ENCODE assay signal across 26 mouse cellular contexts in the genomic region with DNA sequence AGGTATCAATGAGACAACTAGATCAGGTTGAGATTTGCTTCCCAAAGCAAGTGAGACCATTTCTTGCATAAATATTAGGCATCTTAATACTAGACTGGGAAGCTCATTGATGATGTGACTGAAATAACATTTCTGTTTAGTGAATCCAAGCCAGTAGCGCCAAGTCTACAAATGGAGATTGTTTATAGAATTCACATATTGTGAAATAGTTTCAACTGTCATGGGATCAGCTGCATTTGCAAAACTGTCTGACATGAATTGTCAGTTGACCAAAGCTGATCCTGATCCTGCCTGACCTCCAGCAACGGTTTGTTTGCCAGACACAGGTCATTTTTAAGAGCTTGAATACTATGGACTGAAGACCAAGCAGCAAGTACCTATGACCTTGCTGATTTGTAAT. TPM values are rescaled to one million over a fixed set of nuclear protein-coding genes. Genes with fewer than 3 reads are reported as not detected.
A peak's percentile ranks its signal among the peaks of the same experiment; 100 is the strongest.
DNase-seq lines count a peak whose midpoint lies in the region; ATAC-seq and TF ChIP-seq lines count a peak whose summit lies in the region.
"Had no signal": no experiment of that assay in that cellular context is flagged by ENCODE, and none has a peak within 500 bp of the region (broad histone marks: within the 10 kb centered on the region; RNA-seq: fewer than 3 reads in every experiment).

No protein-coding gene starts in this region.

- H3K27ac ChIP-seq in lung, embryonic 14.5 days (ENCODE audit: low read depth): no peak overlapping the region
- H3K27ac ChIP-seq in lung, postnatal 0 days (ENCODE audit: low read length): no peak overlapping the region
- no peak overlapping the region for H3K27ac ChIP-seq in kidney, embryonic 15.5 days
- H3K27ac ChIP-seq: embryonic facial prominence, embryonic 10.5 days; embryonic facial prominence, embryonic 12.5 days; forebrain, embryonic 13.5 days; forebrain, embryonic 15.5 days had no signal

- H3K4me1 ChIP-seq in lung, embryonic 14.5 days (ENCODE audit: insufficient read depth): no peaks in the 10 kb centered on the region
- H3K4me1 ChIP-seq in lung, adult 2 months (ENCODE audit: control insufficient read depth, insufficient read depth, low read length): no peaks in the 10 kb centered on the region
- H3K4me1 ChIP-seq in lung, postnatal 0 days (ENCODE audit: insufficient read depth, low read depth, low read length): no peaks in the 10 kb centered on the region
- no peaks in the 10 kb centered on the region for H3K4me1 ChIP-seq in kidney, embryonic 15.5 days
- H3K4me1 ChIP-seq: embryonic facial prominence, embryonic 10.5 days; embryonic facial prominence, embryonic 12.5 days; forebrain, embryonic 13.5 days; forebrain, embryonic 15.5 days had no signal

- no peaks in the 10 kb centered on the region for H3K36me3 ChIP-seq in lung, embryonic 14.5 days (ENCODE audit: insufficient read depth)
- H3K36me3 ChIP-seq in lung, postnatal 0 days (ENCODE audit: insufficient read depth, low read length): no peaks in the 10 kb centered on the region
- H3K36me3 ChIP-seq in kidney, embryonic 15.5 days: no peaks in the 10 kb centered on the region
- H3K36me3 ChIP-seq: embryonic facial prominence, embryonic 10.5 days; embryonic facial prominence, embryonic 12.5 days; forebrain, embryonic 15.5 days; G1E had no signal

- H3K9me3 ChIP-seq in lung, embryonic 14.5 days (ENCODE audit: low read depth, low read length): no peaks in the 10 kb centered on the region
- H3K9me3 ChIP-seq in lung, postnatal 0 days (ENCODE audit: low read length): no peaks in the 10 kb centered on the region
- no peaks in the 10 kb centered on the region for H3K9me3 ChIP-seq in kidney, embryonic 15.5 days (replicated peaks)
- H3K9me3 ChIP-seq: embryonic facial prominence, embryonic 10.5 days; embryonic facial prominence, embryonic 12.5 days; forebrain, embryonic 13.5 days; forebrain, embryonic 15.5 days; G1E had no signal

- 37% methylated on average over 2 of the region's 2 CpGs for WGBS in lung, embryonic 14.5 days
- WGBS in lung, adult 2 months: 61% methylated on average over 2 of the region's 2 CpGs
- WGBS in lung, postnatal 0 days: 54% methylated on average over 2 of the region's 2 CpGs
- WGBS in kidney, embryonic 15.5 days: 75% methylated on average over 2 of the region's 2 CpGs

- TF ChIP-seq CTCF in lung, embryonic 14.5 days (IDR thresholded peaks at IDR 0.05; ENCODE audit: low read depth): no peak
- no peak for TF ChIP-seq CTCF in lung, adult 2 months (IDR thresholded peaks at IDR 0.05; ENCODE audit: insufficient read depth, low read length)
- no peak for TF ChIP-seq CTCF in lung, postnatal 0 days (IDR thresholded peaks at IDR 0.05)

- no peak overlapping the region for H3K9ac ChIP-seq in lung, embryonic 14.5 days
- H3K9ac ChIP-seq in lung, postnatal 0 days (replicated peaks; ENCODE audit: low read depth): no peak overlapping the region
- no peak overlapping the region for H3K9ac ChIP-seq in kidney, embryonic 15.5 days
- H3K9ac ChIP-seq: embryonic facial prominence, embryonic 12.5 days; forebrain, embryonic 13.5 days; forebrain, embryonic 15.5 days had no signal

- ATAC-seq in lung, embryonic 14.5 days (ENCODE audit: insufficient read depth): peak; percentile 60; the same call in 1 of the 2 replicates
- peak; percentile 62 for ATAC-seq in lung, postnatal 0 days
- no peak for ATAC-seq in kidney, embryonic 15.5 days (replicated peaks; ENCODE audit: low FRiP score)
- ATAC-seq: activated CD4-positive, CD25-positive, alpha-beta regulatory T cell, adult 4 months; CD4-positive, CD25-positive, alpha-beta regulatory T cell, adult 4 months; forebrain, embryonic 13.5 days; forebrain, embryonic 15.5 days; Patski had no signal

- H3K4me2 ChIP-seq in lung, embryonic 14.5 days: no peak overlapping the region
- no peak overlapping the region for H3K4me2 ChIP-seq in lung, postnatal 0 days (replicated peaks; ENCODE audit: low read depth, low read length)
- no peak overlapping the region for H3K4me2 ChIP-seq in kidney, embryonic 15.5 days
- H3K4me2 ChIP-seq: embryonic facial prominence, embryonic 12.5 days; forebrain, embryonic 13.5 days; forebrain, embryonic 15.5 days had no signal

- no peak for TF ChIP-seq POLR2A in lung, adult 2 months (IDR thresholded peaks at IDR 0.05; ENCODE audit: borderline replicate concordance, extremely low read depth, low read depth, low read length)

- no peak overlapping the region for H3K4me3 ChIP-seq in lung, embryonic 14.5 days (ENCODE audit: low read depth, low read length)
- H3K4me3 ChIP-seq in lung, adult 2 months (replicated peaks; ENCODE audit: extremely low read depth, low read depth, low read length): no peak overlapping the region
- H3K4me3 ChIP-seq in lung, postnatal 0 days (ENCODE audit: low read depth, low read length): no peak overlapping the region
- no peak overlapping the region for H3K4me3 ChIP-seq in kidney, embryonic 15.5 days (replicated peaks)
- H3K4me3 ChIP-seq: embryonic facial prominence, embryonic 10.5 days; embryonic facial prominence, embryonic 12.5 days; forebrain, embryonic 13.5 days; forebrain, embryonic 15.5 days had no signal

- DNase-seq in lung, embryonic 14.5 days: peak; percentile 73
- DNase-seq in lung, adult 2 months: no peak
- DNase-seq in adipocyte (ENCODE audit: low spot score): peak; percentile 27
- peak; percentile 78 for DNase-seq in lung, postnatal 0 days (ENCODE audit: low spot score)
- peak; percentile 11 for DNase-seq in lung, postnatal 25 days (ENCODE audit: low spot score)
- no peak for DNase-seq in heart, adult 8-10 months (ENCODE audit: low spot score)
- DNase-seq in thymus, postnatal 10 days (ENCODE audit: low spot score in 2 of 2): no peak
- DNase-seq: adrenal gland, adult 2 months; adrenal gland, postnatal 10 days; adrenal gland, postnatal 36 days; B cell, adult 2 months; cerebellum, adult 11-12 months; cerebellum, adult 2 months; cerebellum, adult 9-10 months; cerebellum, postnatal 10 days; cerebellum, postnatal 25 days had no signal

- peak; percentile 42; the same call in 1 of the 2 replicates for TF ChIP-seq EP300 in lung, postnatal 0 days (IDR thresholded peaks at IDR 0.05)

- H3K27me3 ChIP-seq in lung, embryonic 14.5 days (ENCODE audit: insufficient read depth, low read length): no peaks in the 10 kb centered on the region
- H3K27me3 ChIP-seq in lung, postnatal 0 days (replicated peaks; ENCODE audit: insufficient read depth, low read length): no peaks in the 10 kb centered on the region
- H3K27me3 ChIP-seq in kidney, embryonic 15.5 days: no peaks in the 10 kb centered on the region
- H3K27me3 ChIP-seq: CH12.LX; embryonic facial prominence, embryonic 12.5 days; forebrain, embryonic 13.5 days; forebrain, embryonic 15.5 days; Patski had no signal

RNA-seq across cellular contexts. Expression of gene Cacnb2, which starts 52.1 kb away (rescaled TPM):
- polyA plus RNA-seq in lung, embryonic 14.5 days (2014; fragmentation: Nextera tagmentation; extraction: Ambion mirVana): 8.8 and 9.8 TPM in 2 replicates
- polyA plus RNA-seq in lung, adult 2 months (2012; rRNA removed): 3.5 and 6.3 TPM in 2 replicates
- polyA plus RNA-seq in lung, postnatal 0 days (2015; fragmentation: Nextera tagmentation; extraction: Ambion mirVana): 5.1 and 5.2 TPM in 2 replicates
- 100 to 1,000 TPM in 1 of 4 experiments, 10 to 100 TPM in 3; 70.5 to 105 (median 82.0) TPM for total RNA-seq in heart, adult 8-10 months (2022)
- 1.5 and 1.7 TPM in 2 replicates for polyA plus RNA-seq in kidney, embryonic 15.5 days (2015; fragmentation: Nextera tagmentation; extraction: Ambion mirVana)
- polyA plus RNA-seq: G1E had no signal

Comparison
In these comparisons a context has a peak if more than half of its experiments do, and no peak if none do; other contexts are left out.
1. DNase-seq: peak in lung, embryonic 14.5 days (single experiment), adipocyte (single experiment), lung, postnatal 0 days (single experiment) and lung, postnatal 25 days (single experiment); none in lung, adult 2 months (single experiment), heart, adult 8-10 months (single experiment) and thymus, postnatal 10 days (0 of 2).